In the genomic region with DNA sequence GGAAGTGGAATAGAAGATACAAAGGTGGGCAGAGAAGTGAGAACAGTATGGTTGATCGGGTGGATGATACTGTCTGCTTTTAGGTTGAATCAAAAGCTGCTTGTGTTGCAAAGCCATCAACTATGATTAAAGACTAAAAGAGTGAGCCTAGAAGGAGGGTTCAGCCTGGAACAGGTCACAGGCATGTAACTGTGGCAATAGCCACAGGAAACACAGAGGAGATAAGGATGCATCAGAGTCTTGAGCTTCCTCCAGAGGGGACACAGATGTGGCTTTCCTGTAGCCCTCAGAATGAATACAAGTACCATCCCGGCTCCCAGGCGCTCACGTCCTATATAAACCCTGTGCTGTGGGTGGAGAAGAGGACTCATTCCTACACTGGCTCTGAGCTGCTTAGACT, we compare ENCODE assay signal across 24 mouse cellular contexts.
A peak's percentile ranks its signal among the peaks of the same experiment; 100 is the strongest.
DNase-seq lines count a peak whose midpoint lies in the region; ATAC-seq lines count a peak whose summit lies in the region.
"Had no signal": no experiment of that assay in that cellular context is flagged by ENCODE, and none has a peak within 500 bp of the region (broad histone marks: within the 10 kb centered on the region; RNA-seq: fewer than 3 reads in every experiment).

No protein-coding gene starts in this region.

- no peak overlapping the region for H3K9ac ChIP-seq in liver, embryonic 13.5 days
- H3K9ac ChIP-seq in liver, embryonic 11.5 days (ENCODE audit: low read depth, low read length), result no peak overlapping the region
- H3K9ac ChIP-seq: embryonic facial prominence, embryonic 13.5 days; forebrain, embryonic 12.5 days; forebrain, embryonic 15.5 days; heart, embryonic 13.5 days; hindbrain, embryonic 12.5 days; hindbrain, embryonic 15.5 days had no signal

- no peaks in the 10 kb centered on the region for H3K27me3 ChIP-seq in liver, embryonic 13.5 days
- H3K27me3 ChIP-seq in liver, embryonic 11.5 days (replicated peaks; ENCODE audit: control insufficient read depth, insufficient read depth, low read length), result no peaks in the 10 kb centered on the region
- H3K27me3 ChIP-seq: embryonic facial prominence, embryonic 13.5 days; forebrain, embryonic 12.5 days; forebrain, embryonic 15.5 days; heart, embryonic 13.5 days; hindbrain, embryonic 12.5 days; hindbrain, embryonic 15.5 days had no signal

- no peaks in the 10 kb centered on the region for H3K9me3 ChIP-seq in liver, embryonic 13.5 days (replicated peaks)
- no peaks in the 10 kb centered on the region for H3K9me3 ChIP-seq in liver, embryonic 11.5 days (ENCODE audit: control insufficient read depth, low read length)
- H3K9me3 ChIP-seq: embryonic facial prominence, embryonic 10.5 days; embryonic facial prominence, embryonic 13.5 days; forebrain, embryonic 12.5 days; forebrain, embryonic 15.5 days; heart, embryonic 10.5 days; heart, embryonic 13.5 days; hindbrain, embryonic 12.5 days; hindbrain, embryonic 15.5 days had no signal

- no peaks in the 10 kb centered on the region for H3K36me3 ChIP-seq in liver, embryonic 13.5 days
- H3K36me3 ChIP-seq in liver, embryonic 11.5 days (ENCODE audit: control insufficient read depth, insufficient read depth, low read length), result no peaks in the 10 kb centered on the region
- H3K36me3 ChIP-seq: embryonic facial prominence, embryonic 10.5 days; embryonic facial prominence, embryonic 13.5 days; forebrain, embryonic 12.5 days; forebrain, embryonic 15.5 days; heart, embryonic 10.5 days; heart, embryonic 13.5 days; hindbrain, embryonic 12.5 days; hindbrain, embryonic 15.5 days had no signal

- no peak for DNase-seq in liver, embryonic 13.5 days
- no peak for DNase-seq in liver, embryonic 11.5 days (ENCODE audit: low spot score)
- peak; percentile 29 for DNase-seq in 416B (ENCODE audit: low read depth)
- DNase-seq in embryo, embryonic 11 days, result no peak
- DNase-seq: adrenal gland, adult 8-10 months; adrenal gland, postnatal 25 days; cerebellum, adult 11-12 months; cerebellum, adult 8-10 months; cerebellum, postnatal 14 days; gastrocnemius, postnatal 25 days; heart, adult 2 months; heart, postnatal 14 days had no signal

- no peak overlapping the region for H3K4me3 ChIP-seq in liver, embryonic 13.5 days (replicated peaks)
- H3K4me3 ChIP-seq in liver, embryonic 11.5 days (ENCODE audit: low read depth, low read length), result no peak overlapping the region
- H3K4me3 ChIP-seq: embryonic facial prominence, embryonic 10.5 days; embryonic facial prominence, embryonic 13.5 days; erythroblast, embryonic 14.5 days; forebrain, embryonic 12.5 days; forebrain, embryonic 15.5 days; heart, adult 2 months; heart, embryonic 10.5 days; heart, embryonic 13.5 days; hindbrain, embryonic 12.5 days; hindbrain, embryonic 15.5 days had no signal

- H3K4me2 ChIP-seq in liver, embryonic 13.5 days, result no peak overlapping the region
- H3K4me2 ChIP-seq in liver, embryonic 11.5 days, result no peak overlapping the region
- H3K4me2 ChIP-seq: embryonic facial prominence, embryonic 13.5 days; forebrain, embryonic 12.5 days; forebrain, embryonic 15.5 days; heart, embryonic 13.5 days; hindbrain, embryonic 12.5 days; hindbrain, embryonic 15.5 days had no signal

- peaks cover 13% of the 10 kb centered on the region for H3K4me1 ChIP-seq in liver, embryonic 13.5 days (replicated peaks)
- no peaks in the 10 kb centered on the region for H3K4me1 ChIP-seq in liver, embryonic 11.5 days (replicated peaks; ENCODE audit: control insufficient read depth, insufficient read depth, low read length)
- H3K4me1 ChIP-seq: embryonic facial prominence, embryonic 10.5 days; embryonic facial prominence, embryonic 13.5 days; heart, embryonic 10.5 days; hindbrain, embryonic 12.5 days; hindbrain, embryonic 15.5 days had no signal

- ATAC-seq in liver, embryonic 13.5 days (ENCODE audit: low read depth), result peak; percentile 34
- ATAC-seq in liver, embryonic 11.5 days (replicated peaks; ENCODE audit: low FRiP score), result no peak
- peak; percentile 94 for ATAC-seq in common myeloid progenitor, adult 5-6 weeks (replicated peaks; ENCODE audit: low read depth, poor library complexity, severe bottlenecking)
- peak; percentile 60 for ATAC-seq in megakaryocyte-erythroid progenitor cell, adult 5-6 weeks (replicated peaks; ENCODE audit: low FRiP score, low TSS enrichment, poor library complexity, severe bottlenecking)
- ATAC-seq: activated CD4-positive, CD25-positive, alpha-beta regulatory T cell, adult 4 months; forebrain, embryonic 15.5 days had no signal

- WGBS in liver, embryonic 13.5 days (ENCODE audit: insufficient replicate concordance), result 13% methylated on average over 4 of the region's 4 CpGs
- 45% methylated on average over 4 of the region's 4 CpGs for WGBS in liver, embryonic 11.5 days

- no peak overlapping the region for H3K27ac ChIP-seq in liver, embryonic 13.5 days
- no peak overlapping the region; the same call in 1 of the 2 replicates for H3K27ac ChIP-seq in liver, embryonic 11.5 days (ENCODE audit: low read depth, low read length)
- H3K27ac ChIP-seq: embryonic facial prominence, embryonic 10.5 days; embryonic facial prominence, embryonic 13.5 days; forebrain, embryonic 12.5 days; forebrain, embryonic 15.5 days; heart, adult 2 months; heart, embryonic 10.5 days; heart, embryonic 13.5 days; hindbrain, embryonic 12.5 days; hindbrain, embryonic 15.5 days had no signal
